26 mouse cellular contexts compared by ENCODE assay signal in genomic region chr1:86210676-86211075, GRCm38 (mm10).
"Had no signal": no experiment of that assay in that cellular context is flagged by ENCODE, and none has a peak within 500 bp of the region (broad histone marks: within the 10 kb centered on the region; RNA-seq: fewer than 3 reads in every experiment).

No protein-coding gene starts in this region.

- H3K4me3 ChIP-seq: gastrocnemius, adult 2 months; heart, embryonic 10.5 days; heart, embryonic 12.5 days; hindbrain, embryonic 10.5 days; hindbrain, embryonic 12.5 days; intestine, embryonic 15.5 days; layer of hippocampus, adult 2 months; limb, embryonic 13.5 days; limb, embryonic 15.5 days had no signal

- ATAC-seq: hindbrain, embryonic 16.5 days; inflammation-experienced regulatory T-cells, adult 6 months; intestine, embryonic 15.5 days; intestine, postnatal 0 days had no signal

- H3K4me1 ChIP-seq: heart, embryonic 12.5 days; hindbrain, embryonic 10.5 days; hindbrain, embryonic 12.5 days; intestine, embryonic 15.5 days; limb, embryonic 13.5 days; limb, embryonic 15.5 days had no signal

- H3K27ac ChIP-seq: gastrocnemius, adult 2 months; heart, embryonic 10.5 days; hindbrain, embryonic 10.5 days; hindbrain, embryonic 12.5 days; hindbrain, embryonic 14.5 days; intestine, embryonic 15.5 days; layer of hippocampus, adult 2 months; limb, embryonic 13.5 days; limb, embryonic 15.5 days had no signal

- H3K27me3 ChIP-seq: heart, embryonic 12.5 days; hindbrain, embryonic 12.5 days; intestine, embryonic 15.5 days; limb, embryonic 13.5 days; limb, embryonic 15.5 days had no signal

- H3K9ac ChIP-seq: heart, embryonic 12.5 days; hindbrain, embryonic 12.5 days; hindbrain, embryonic 14.5 days; intestine, embryonic 15.5 days; limb, embryonic 13.5 days; limb, embryonic 15.5 days had no signal

- DNase-seq: gastrocnemius, adult 2 months; gastrocnemius, postnatal 10 days; gastrocnemius, postnatal 25 days; heart, adult 18-20 months; heart, postnatal 10 days; heart, postnatal 4 days; kidney, adult 18-20 months; kidney, adult 8-10 months; kidney, postnatal 10 days; kidney, postnatal 25 days; kidney, postnatal 4 days; layer of hippocampus, adult 9-11 months; layer of hippocampus, postnatal 36 days; left cerebral cortex, postnatal 4 days had no signal

- H3K9me3 ChIP-seq: heart, embryonic 10.5 days; heart, embryonic 12.5 days; hindbrain, embryonic 10.5 days; hindbrain, embryonic 12.5 days; intestine, embryonic 15.5 days; limb, embryonic 13.5 days; limb, embryonic 15.5 days had no signal

- H3K4me2 ChIP-seq: heart, embryonic 12.5 days; hindbrain, embryonic 12.5 days; hindbrain, embryonic 14.5 days; intestine, embryonic 15.5 days; limb, embryonic 13.5 days; limb, embryonic 15.5 days had no signal

- H3K36me3 ChIP-seq: intestine, embryonic 15.5 days had no signal
